Mouse (Mus musculus) bone marrow macrophage, adult 2 months (primary cell): ENCODE measurements around the gene Mllt1.

ENCODE experiments used
- CTCF ChIP-seq: IDR thresholded peaks from 2 replicates; pipeline ENCODE4 v1.5.1; 2012; ENCODE audit warnings: low read depth, mild to moderate bottlenecking, low read length, moderate library complexity
- POLR2A ChIP-seq: IDR thresholded peaks from 2 replicates; pipeline ENCODE4 v1.6.1; 2012; ENCODE audit warnings: mild to moderate bottlenecking, low read depth, low read length, borderline replicate concordance

- TF ChIP-seq POLR2A (no peak), CTCF (no peak)
These were observed 38.6 kb downstream of the Mllt1 start for GRCm38 (mm10) chr17:56896513-56897129.
